Mouse (Mus musculus) liver, embryonic 12.5 days (tissue): ENCODE data around the gene Hes2. TPM values are rescaled to one million over a fixed set of nuclear protein-coding genes. Genes with fewer than 3 reads are reported as not detected.

Source experiments
- ATAC-seq: fragments of 200-750 bp; cut with Nextera tagmentation; 2 replicates; pipeline ENCODE4 v1.8.0; 2017; ENCODE audit warnings: moderate number of reproducible peaks, mild to moderate bottlenecking, moderate library complexity
- H3K27ac ChIP-seq: fragments of 300-500 bp; sonication (generic); 2 replicates; pipeline ENCODE4 v1.5.1; 2016; ENCODE audit warnings: mild to moderate bottlenecking
- H3K27me3 ChIP-seq: fragments of 300-500 bp; sonication (generic); replicated peaks from 2 replicates; pipeline ENCODE4 v1.6.1; 2016; ENCODE audit warnings: mild to moderate bottlenecking, moderate library complexity
- H3K36me3 ChIP-seq: fragments of 300-500 bp; sonication (generic); 2 replicates; pipeline ENCODE4 v1.6.1; 2016; ENCODE audit warnings: mild to moderate bottlenecking, moderate library complexity
- H3K4me1 ChIP-seq: fragments of 300-500 bp; sonication (generic); 2 replicates; pipeline ENCODE4 v1.6.1; 2016
- H3K4me2 ChIP-seq: fragments of 300-500 bp; sonication (generic); 2 replicates; pipeline ENCODE4 v1.6.1; 2016; ENCODE audit warnings: mild to moderate bottlenecking, moderate library complexity
- H3K4me3 ChIP-seq: fragments of 300-500 bp; sonication (generic); 2 replicates; pipeline ENCODE4 v1.5.1; 2016; ENCODE audit warnings: mild to moderate bottlenecking, moderate library complexity
- H3K9ac ChIP-seq: fragments of 300-500 bp; sonication (generic); 2 replicates; pipeline ENCODE4 v1.6.1; 2016; ENCODE audit warnings: mild to moderate bottlenecking, moderate library complexity
- H3K9me3 ChIP-seq: fragments of 300-500 bp; sonication (generic); replicated peaks from 2 replicates; pipeline ENCODE4 v1.6.1; 2016; ENCODE audit warnings: mild to moderate bottlenecking, moderate library complexity
- WGBS: fragments of 180-500 bp; shearing (Covaris S2); methylation state at CpG from one replicate; pipeline ENCODE4 v1.1.7; 2016; ENCODE audit not compliant: insufficient replicate concordance; 5-methylcytosine and 5-hydroxymethylcytosine counted together
- polyA plus RNA-seq: library from polyadenylated mRNA; unstranded; fragments of >200 nt; fragmentation: Nextera tagmentation; extraction: Ambion mirVana; gene quantifications from 2 replicates; pipeline ENCODE4 v1.2.1, GENCODE M21; 2016

Hes2 gene
- polyA plus RNA-seq, 1 experiment from 2014 or later: 0.05 TPM

DNA sequence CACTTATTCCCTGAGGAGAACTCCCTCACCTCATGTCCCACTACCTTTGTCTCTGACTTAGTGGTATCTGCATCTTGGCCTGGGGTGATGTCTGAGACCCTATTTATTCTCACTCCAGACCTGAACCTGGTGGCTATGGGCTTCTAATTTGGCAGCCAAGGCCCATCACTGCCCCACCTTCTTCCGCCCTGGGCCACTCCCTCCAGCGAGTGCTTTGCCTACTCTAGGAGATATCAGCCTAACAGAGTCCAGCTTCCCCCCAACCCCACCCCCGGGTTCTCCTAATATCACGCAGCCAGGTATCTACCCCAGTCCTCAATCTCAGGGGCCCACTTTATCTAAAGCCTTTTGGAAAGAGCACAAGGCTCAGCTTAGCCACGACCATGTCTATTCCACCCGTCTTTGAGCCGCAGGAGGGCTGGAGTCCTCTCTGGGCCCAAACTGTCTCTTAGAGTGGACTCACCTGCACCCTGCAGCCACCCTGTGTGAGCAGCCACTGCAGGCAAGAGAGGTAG, 7.2 kb upstream of the Hes2 start:
- Histone ChIP-seq H3K4me1 (peaks cover 42% of the 10 kb centered on the region), H3K9me3 (no peaks in the 10 kb centered on the region), H3K36me3 (no peaks in the 10 kb centered on the region), H3K27me3 (peaks cover 91% of the 10 kb centered on the region), H3K4me3 (peak overlapping the region; percentile 56), H3K9ac (peak overlapping the region; percentile 44), H3K4me2 (peak overlapping the region; percentile 89), H3K27ac (no peak overlapping the region)
- 15% methylated on average over 7 of the region's 7 CpGs for WGBS
- ATAC-seq: peak; percentile 13; the same call in 1 of the 2 replicates

DNA sequence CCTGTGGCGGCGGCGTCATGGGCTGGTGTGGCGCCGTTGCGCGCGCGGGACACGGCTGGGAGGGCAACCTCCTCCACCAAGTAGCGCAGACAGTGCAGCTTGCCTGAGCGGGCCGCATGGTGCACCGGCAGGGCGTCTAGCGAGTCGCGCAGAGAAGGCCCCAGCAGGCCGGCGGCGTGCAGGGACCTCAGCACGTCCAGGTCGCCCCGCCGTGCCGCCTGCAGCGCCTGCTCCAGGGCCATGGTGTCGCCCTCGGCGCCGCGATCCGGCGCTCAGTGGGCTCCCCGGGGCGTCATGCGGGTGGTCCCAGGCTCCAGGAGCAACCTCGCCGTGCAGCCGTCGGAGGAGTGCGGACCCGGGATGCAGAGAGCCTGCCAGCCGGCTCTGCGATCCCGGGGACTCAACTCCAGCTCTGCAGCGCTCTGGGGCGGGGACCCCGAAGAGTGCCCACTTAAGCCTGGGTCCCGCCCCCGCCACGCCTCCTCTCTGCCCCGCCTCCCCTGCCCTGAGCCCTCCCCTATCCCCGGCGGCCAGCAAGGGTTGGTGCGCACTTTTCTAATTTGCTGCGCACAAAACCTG, 6.6 kb upstream of the Hes2 start, which contains the start of gene Espn:
Gene Espn (minus strand): TSS at position 406 of the 579 bp plus-strand sequence.
- Histone ChIP-seq H3K27ac (no peak within 1 kb of the TSS), H3K36me3 (no peaks in the 10 kb centered on the region), H3K4me1 (peaks cover 42% of the 10 kb centered on the region), H3K4me2 (peak within 1 kb of the TSS; percentile 89), H3K4me3 (peak within 1 kb of the TSS; percentile 56), H3K9me3 (no peaks in the 10 kb centered on the region), H3K27me3 (peaks cover 89% of the 10 kb centered on the region), H3K9ac (peak within 1 kb of the TSS; percentile 44)
- peak; percentile 72 for ATAC-seq
- WGBS: under 1% methylated on average over 57 of the region's 57 CpGs

DNA sequence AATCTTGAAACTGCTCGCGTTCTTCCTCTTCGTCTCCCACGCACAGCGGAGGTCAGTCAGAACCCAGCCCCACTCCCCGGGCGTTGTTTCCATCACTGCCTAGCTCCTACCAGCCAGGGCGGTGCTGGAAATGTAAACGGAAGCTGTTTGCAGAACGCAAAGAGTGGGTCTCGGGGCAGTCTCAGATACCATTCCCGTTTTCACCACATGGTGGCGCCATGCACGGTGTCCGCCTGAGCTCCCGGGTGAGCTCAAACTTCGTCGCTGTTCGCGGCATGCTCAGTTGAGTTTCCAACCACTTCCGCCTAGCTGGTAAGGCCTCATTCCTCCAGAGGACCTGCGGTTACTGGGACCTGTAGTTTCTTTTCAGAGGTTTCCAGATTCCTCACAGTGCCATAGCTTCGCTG, 4.9 kb upstream of the Hes2 start:
- Histone ChIP-seq H3K4me1 (peaks cover 53% of the 10 kb centered on the region), H3K36me3 (no peaks in the 10 kb centered on the region), H3K9ac (no peak overlapping the region), H3K4me3 (peak overlapping the region; percentile 27; the same call in 1 of the 2 replicates), H3K27me3 (peaks cover 89% of the 10 kb centered on the region), H3K27ac (no peak overlapping the region), H3K9me3 (no peaks in the 10 kb centered on the region), H3K4me2 (peak overlapping the region; percentile 55)
- 2% methylated on average over 23 of the region's 23 CpGs for WGBS
- ATAC-seq: peak; percentile 27; the same call in 1 of the 2 replicates

GRCm38 (mm10) chr4:152155019-152155418, 3.6 kb upstream of the Hes2 start:
- no peak overlapping the region for H3K27ac ChIP-seq
- ATAC-seq: no peak
- peaks cover 89% of the 10 kb centered on the region for H3K27me3 ChIP-seq
- no peak overlapping the region for H3K4me2 ChIP-seq
- no peaks in the 10 kb centered on the region for H3K9me3 ChIP-seq
- no peak overlapping the region for H3K4me3 ChIP-seq
- no peak overlapping the region for H3K9ac ChIP-seq
- peaks cover 65% of the 10 kb centered on the region for H3K4me1 ChIP-seq
- no peaks in the 10 kb centered on the region for H3K36me3 ChIP-seq
- WGBS: 57% methylated on average over 4 of the region's 4 CpGs

DNA sequence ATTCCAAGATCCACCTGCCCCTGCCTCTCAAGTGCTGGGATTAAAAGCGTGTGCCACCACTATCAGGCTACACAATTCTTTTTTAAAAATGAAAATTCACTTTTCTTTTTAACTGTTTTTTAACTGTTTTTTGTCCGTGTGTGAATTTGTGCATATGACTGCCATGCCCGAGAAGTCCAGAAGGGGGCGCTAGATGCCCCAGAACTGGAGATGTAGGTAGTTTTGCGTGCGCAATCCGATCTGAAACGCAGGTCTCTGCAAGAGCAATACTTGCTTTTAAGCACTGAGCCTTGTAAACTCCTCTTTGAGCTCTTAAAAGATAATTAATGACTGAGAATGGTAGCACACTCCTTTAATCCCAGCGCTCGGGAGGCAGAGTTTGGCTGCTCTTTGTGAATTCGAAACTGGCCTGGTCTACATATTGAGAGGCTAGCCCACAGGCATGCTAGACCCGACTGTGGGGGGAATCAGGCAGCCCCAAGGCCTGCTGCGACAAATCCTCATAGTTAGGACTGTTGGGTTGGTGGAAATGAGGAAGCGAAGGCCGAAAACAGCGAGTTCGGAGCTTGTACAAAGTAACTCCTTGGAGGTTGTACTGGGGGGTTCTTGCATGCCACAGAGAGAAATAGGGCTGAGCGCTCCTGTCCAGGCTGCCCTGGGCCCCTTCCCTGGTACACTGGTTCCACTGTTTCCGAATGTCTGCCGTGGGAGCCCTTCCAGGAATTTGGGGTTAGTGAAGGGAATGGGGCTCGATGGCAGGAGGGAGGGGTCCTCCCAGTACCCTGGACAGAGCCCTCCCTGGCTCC, 685 bp upstream of the Hes2 start:
- Histone ChIP-seq H3K27me3 (peaks cover 89% of the 10 kb centered on the region), H3K4me3 (peak overlapping the region; percentile 48), H3K27ac (no peak overlapping the region), H3K9me3 (no peaks in the 10 kb centered on the region), H3K4me2 (peak overlapping the region; percentile 72), H3K36me3 (no peaks in the 10 kb centered on the region), H3K9ac (peak overlapping the region; percentile 44), H3K4me1 (peaks cover 38% of the 10 kb centered on the region)
- ATAC-seq: no peak
- WGBS: 11% methylated on average over 21 of the region's 21 CpGs

GRCm38 (mm10) chr4:152159285-152159678, 615 bp downstream of the Hes2 start:
- Histone ChIP-seq H3K4me3 (peak overlapping the region; percentile 48), H3K4me1 (peaks cover 25% of the 10 kb centered on the region), H3K27me3 (peaks cover 84% of the 10 kb centered on the region), H3K9ac (no peak overlapping the region), H3K27ac (no peak overlapping the region), H3K4me2 (peak overlapping the region; percentile 72), H3K9me3 (no peaks in the 10 kb centered on the region), H3K36me3 (no peaks in the 10 kb centered on the region)
- WGBS: 3% methylated on average over 19 of the region's 19 CpGs
- no peak; the same call in 1 of the 2 replicates for ATAC-seq

DNA sequence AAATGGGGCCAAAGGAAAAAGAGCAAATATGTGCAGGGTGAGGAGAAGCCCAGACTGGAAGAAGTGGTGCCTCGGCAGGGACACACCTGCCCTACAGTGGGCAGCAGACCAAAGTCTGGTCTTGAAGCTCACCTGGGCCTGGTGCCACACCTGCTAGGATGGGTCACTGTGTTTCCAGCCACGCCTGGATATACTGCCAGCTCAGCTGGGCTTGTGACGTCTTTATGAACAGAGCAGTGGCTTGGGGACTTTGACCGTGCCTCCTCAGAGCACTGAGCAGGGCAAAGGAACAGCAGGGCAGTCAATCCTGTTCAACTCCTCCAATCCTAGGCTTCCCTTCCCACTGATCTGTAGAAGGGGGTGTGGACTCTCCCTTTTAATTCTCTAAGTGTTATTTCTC, 2.1 kb downstream of the Hes2 start:
- H3K27me3 ChIP-seq: peaks cover 85% of the 10 kb centered on the region
- H3K36me3 ChIP-seq: no peaks in the 10 kb centered on the region
- 28% methylated on average over 4 of the region's 4 CpGs for WGBS
- peaks cover 28% of the 10 kb centered on the region for H3K4me1 ChIP-seq
- H3K4me2 ChIP-seq: no peak overlapping the region
- ATAC-seq: no peak
- H3K9ac ChIP-seq: no peak overlapping the region
- H3K9me3 ChIP-seq: no peaks in the 10 kb centered on the region
- no peak overlapping the region for H3K4me3 ChIP-seq
- H3K27ac ChIP-seq: no peak overlapping the region

DNA sequence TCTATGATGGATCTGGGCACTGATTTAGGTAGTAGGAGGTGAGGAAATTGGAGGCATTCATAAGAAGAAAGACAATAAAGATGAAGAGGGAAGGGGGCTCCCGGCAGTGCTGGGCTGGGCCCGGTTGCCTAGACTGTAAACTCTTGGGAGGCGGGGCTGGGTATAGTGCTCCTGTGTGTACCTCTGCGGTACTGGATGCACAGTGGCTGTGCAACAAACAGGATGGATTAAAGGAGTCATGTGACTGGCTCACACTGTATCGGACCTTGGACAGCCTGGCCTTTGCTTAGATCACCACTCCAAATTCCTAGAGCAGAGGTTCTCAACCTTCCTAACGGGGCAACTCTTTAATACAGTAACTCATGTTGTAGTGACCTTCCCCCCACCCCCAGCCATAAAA, 2.9 kb downstream of the Hes2 start:
- no peaks in the 10 kb centered on the region for H3K36me3 ChIP-seq
- no peak for ATAC-seq

DNA sequence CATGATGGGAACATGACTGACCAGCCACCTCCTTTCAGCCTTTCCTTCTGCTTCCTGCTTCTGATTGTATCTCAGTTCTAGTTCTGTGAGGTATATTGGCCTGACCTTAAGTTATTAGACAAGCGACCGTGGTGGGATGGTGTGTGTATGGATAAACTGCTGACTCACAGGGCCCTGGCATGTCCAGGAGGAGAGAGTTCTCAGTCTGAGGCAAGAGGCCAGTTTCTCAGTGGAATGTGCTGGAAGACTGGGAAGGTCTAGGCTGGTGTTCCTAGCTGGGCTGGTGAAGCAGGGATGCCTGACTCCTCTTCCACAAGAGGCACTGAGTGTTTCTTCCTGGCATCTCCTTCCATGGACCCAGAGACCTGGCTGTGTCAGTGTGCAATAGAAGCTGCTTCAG, 4.1 kb downstream of the Hes2 start:
- Histone ChIP-seq H3K36me3 (no peaks in the 10 kb centered on the region), H3K4me2 (no peak overlapping the region), H3K4me1 (peaks cover 27% of the 10 kb centered on the region), H3K9ac (no peak overlapping the region), H3K27me3 (peaks cover 77% of the 10 kb centered on the region), H3K27ac (no peak overlapping the region), H3K4me3 (no peak overlapping the region), H3K9me3 (no peaks in the 10 kb centered on the region)
- WGBS: 67% methylated on average over 2 of the region's 2 CpGs
- ATAC-seq: no peak

More for the DNA sequence above, 2.9 kb downstream of the Hes2 start:
- Histone ChIP-seq H3K27me3 (peaks cover 86% of the 10 kb centered on the region), H3K4me1 (peaks cover 28% of the 10 kb centered on the region), H3K4me3 (no peak overlapping the region), H3K9me3 (no peaks in the 10 kb centered on the region), H3K4me2 (no peak overlapping the region), H3K27ac (no peak overlapping the region), H3K9ac (no peak overlapping the region)
- WGBS: 66% methylated on average over 6 of the region's 6 CpGs

GRCm38 (mm10) chr4:152165036-152165931, 6.6 kb downstream of the Hes2 start:
- no peak overlapping the region for H3K4me3 ChIP-seq
- H3K9ac ChIP-seq: no peak overlapping the region
- H3K4me1 ChIP-seq: peaks cover 5% of the 10 kb centered on the region
- peak overlapping the region; percentile 2; the same call in 1 of the 2 replicates for H3K4me2 ChIP-seq
- H3K27me3 ChIP-seq: peaks cover 65% of the 10 kb centered on the region
- no peaks in the 10 kb centered on the region for H3K36me3 ChIP-seq
- no peak for ATAC-seq
- no peaks in the 10 kb centered on the region for H3K9me3 ChIP-seq
- H3K27ac ChIP-seq: no peak overlapping the region
- WGBS: 23% methylated on average over 22 of the region's 22 CpGs

GRCm38 (mm10) chr4:152168052-152168451, 9.4 kb downstream of the Hes2 start:
- peaks cover 5% of the 10 kb centered on the region for H3K4me1 ChIP-seq
- WGBS: 66% methylated on average over 8 of the region's 8 CpGs
- no peak overlapping the region for H3K4me3 ChIP-seq
- H3K27ac ChIP-seq: no peak overlapping the region
- H3K4me2 ChIP-seq: no peak overlapping the region
- ATAC-seq: no peak
- no peak overlapping the region for H3K9ac ChIP-seq
- peaks cover 52% of the 10 kb centered on the region for H3K27me3 ChIP-seq
- H3K9me3 ChIP-seq: no peaks in the 10 kb centered on the region
- no peaks in the 10 kb centered on the region for H3K36me3 ChIP-seq
